Mouse (Mus musculus) embryonic facial prominence, embryonic 11.5 days (tissue): Measurements from ENCODE around the gene Dcun1d3. TPM values are rescaled to one million over a fixed set of nuclear protein-coding genes. Genes with fewer than 3 reads are reported as not detected.

Experiments
- ATAC-seq: fragments of 200-750 bp; cut with Nextera tagmentation; replicated peaks from 2 replicates; pipeline ENCODE4 v1.8.0; 2017; ENCODE audit warnings: low read depth; ENCODE audit not compliant: insufficient number of reproducible peaks, low FRiP score, low TSS enrichment
- DNase-seq: peaks from one replicate; pipeline ENCODE4 v3.0.0-alpha.2; 2015; ENCODE audit warnings: low spot score
- H3K27ac ChIP-seq: fragments of 300-500 bp; sonication (generic); replicated peaks from 2 replicates; pipeline ENCODE4 v1.5.1; 2014; ENCODE audit warnings: mild to moderate bottlenecking, low read depth, low read length, control low read depth
- H3K27me3 ChIP-seq: fragments of 300-500 bp; sonication (generic); 2 replicates; pipeline ENCODE4 v1.6.1; 2014; ENCODE audit warnings: mild to moderate bottlenecking, low read length, moderate library complexity, mixed read lengths; ENCODE audit not compliant: control insufficient read depth, insufficient read depth
- H3K36me3 ChIP-seq: fragments of 300-500 bp; sonication (generic); replicated peaks from 2 replicates; pipeline ENCODE4 v1.6.1; 2014; ENCODE audit warnings: low read depth, mild to moderate bottlenecking, low read length, moderate library complexity, mixed read lengths; ENCODE audit not compliant: control insufficient read depth, insufficient read depth
- H3K4me1 ChIP-seq: fragments of 300-500 bp; sonication (generic); 2 replicates; pipeline ENCODE4 v1.6.1; 2014; ENCODE audit warnings: low read length, mixed read lengths; ENCODE audit not compliant: control insufficient read depth, insufficient read depth
- H3K4me2 ChIP-seq: fragments of 300-500 bp; sonication (generic); 2 replicates; pipeline ENCODE4 v1.6.1; 2014; ENCODE audit warnings: low read depth, mild to moderate bottlenecking, control low read depth, low read length, moderate library complexity
- H3K4me3 ChIP-seq: fragments of 300-500 bp; sonication (generic); 2 replicates; pipeline ENCODE4 v1.5.1; 2014; ENCODE audit warnings: low read depth, low read length, control low read depth
- H3K9ac ChIP-seq: fragments of 300-500 bp; sonication (generic); replicated peaks from 2 replicates; pipeline ENCODE4 v1.6.1; 2014; ENCODE audit warnings: mild to moderate bottlenecking, control low read depth, low read length
- H3K9me3 ChIP-seq: fragments of 300-500 bp; sonication (generic); replicated peaks from 2 replicates; pipeline ENCODE4 v1.6.1; 2016; ENCODE audit warnings: mild to moderate bottlenecking, low read length, inconsistent platforms, mixed read lengths; ENCODE audit not compliant: control insufficient read depth
- WGBS: fragments of 180-500 bp; shearing (Covaris S2); extraction: QIAGEN DNeasy Blood & Tissue Kit; methylation state at CpG from one replicate; pipeline ENCODE4 v1.1.7; 2014; 5-methylcytosine and 5-hydroxymethylcytosine counted together
- polyA plus RNA-seq: library from polyadenylated mRNA; unstranded; fragments of >200 nt; fragmentation: Nextera tagmentation; extraction: Ambion mirVana; gene quantifications from 2 replicates; pipeline ENCODE4 v1.2.1, GENCODE M21; 2014

The Dcun1d3 gene
- polyA plus RNA-seq, 1 experiment from 2014 or later = 11.0 TPM

DNA sequence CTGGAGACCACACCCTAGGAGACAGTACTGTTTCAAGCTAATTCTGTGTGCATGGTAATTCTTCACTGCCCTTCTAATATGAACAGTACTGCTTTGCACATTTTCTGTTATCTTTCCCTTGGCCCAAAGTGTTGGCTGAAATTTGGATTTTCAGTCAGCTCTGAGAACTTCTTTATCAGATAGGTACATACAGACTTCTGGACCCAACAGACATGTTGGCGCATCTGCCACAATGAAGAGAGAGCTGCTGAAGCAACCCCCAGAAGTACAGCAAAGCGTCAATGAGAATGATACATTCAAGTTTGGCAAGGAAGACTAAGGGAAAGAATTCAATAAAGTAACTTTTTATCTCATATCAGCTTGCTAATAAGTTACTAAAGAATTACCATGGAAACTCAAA lies 41.7 kb downstream of the Dcun1d3 start:
- WGBS = 100% methylated on average over 2 of the region's 2 CpGs

DNA sequence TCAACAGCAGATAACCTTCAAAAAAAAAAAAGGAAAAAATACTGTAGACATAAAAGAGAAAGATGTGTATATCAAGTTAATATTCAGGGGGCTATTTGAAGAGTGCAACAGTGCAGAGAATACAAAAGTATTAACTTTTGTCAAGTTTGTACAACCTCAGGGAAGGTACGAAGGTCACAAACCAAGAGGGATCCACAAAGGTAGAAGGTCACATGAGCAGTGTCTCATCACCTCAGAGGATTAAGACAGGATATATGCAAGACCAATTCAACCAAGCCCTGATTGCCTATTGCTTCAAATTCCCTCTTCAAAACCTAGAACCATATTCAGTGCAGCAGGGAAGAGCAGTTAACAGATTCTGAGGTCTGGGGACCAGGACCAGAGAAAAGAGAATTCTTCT lies 42.9 kb downstream of the Dcun1d3 start:
- no peak overlapping the region for H3K4me3 ChIP-seq
- H3K36me3 ChIP-seq = no peaks in the 10 kb centered on the region
- H3K4me2 ChIP-seq = no peak overlapping the region
- no peaks in the 10 kb centered on the region for H3K27me3 ChIP-seq
- no peak overlapping the region for H3K9ac ChIP-seq
- no peaks in the 10 kb centered on the region for H3K4me1 ChIP-seq
- ATAC-seq (no peak), DNase-seq (no peak)
- 90% methylated on average over 1 of the region's 1 CpGs for WGBS
- no peaks in the 10 kb centered on the region for H3K9me3 ChIP-seq
- no peak overlapping the region for H3K27ac ChIP-seq

More for the DNA sequence above, 41.7 kb downstream of the Dcun1d3 start:
- H3K27me3 ChIP-seq = no peaks in the 10 kb centered on the region
- H3K27ac ChIP-seq = no peak overlapping the region
- no peaks in the 10 kb centered on the region for H3K9me3 ChIP-seq
- H3K4me2 ChIP-seq = no peak overlapping the region
- H3K4me1 ChIP-seq = no peaks in the 10 kb centered on the region
- ATAC-seq = no peak
- no peak for DNase-seq
- H3K9ac ChIP-seq = no peak overlapping the region
- H3K36me3 ChIP-seq = no peaks in the 10 kb centered on the region
- no peak overlapping the region for H3K4me3 ChIP-seq

DNA sequence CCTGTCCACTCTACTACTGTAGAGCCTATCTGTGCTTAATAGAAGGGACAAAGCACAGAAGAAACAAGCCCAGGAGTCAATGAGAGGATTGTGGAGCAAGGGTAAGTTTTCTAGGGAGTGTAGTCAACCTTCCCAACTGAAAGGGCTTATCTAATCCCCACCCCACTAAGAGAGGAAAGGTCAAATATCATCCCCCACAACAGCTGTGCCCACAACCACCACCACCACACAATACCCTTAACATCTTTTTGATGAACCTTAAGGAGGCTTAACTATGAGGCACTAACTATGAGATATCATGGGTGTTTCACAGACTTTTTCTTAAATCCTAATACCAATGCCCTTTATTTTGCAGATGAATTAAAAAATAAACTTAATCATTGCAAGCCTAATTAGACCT lies 43.6 kb downstream of the Dcun1d3 start:
- H3K9ac ChIP-seq = no peak overlapping the region
- no peak overlapping the region for H3K27ac ChIP-seq
- H3K36me3 ChIP-seq = no peaks in the 10 kb centered on the region

DNA sequence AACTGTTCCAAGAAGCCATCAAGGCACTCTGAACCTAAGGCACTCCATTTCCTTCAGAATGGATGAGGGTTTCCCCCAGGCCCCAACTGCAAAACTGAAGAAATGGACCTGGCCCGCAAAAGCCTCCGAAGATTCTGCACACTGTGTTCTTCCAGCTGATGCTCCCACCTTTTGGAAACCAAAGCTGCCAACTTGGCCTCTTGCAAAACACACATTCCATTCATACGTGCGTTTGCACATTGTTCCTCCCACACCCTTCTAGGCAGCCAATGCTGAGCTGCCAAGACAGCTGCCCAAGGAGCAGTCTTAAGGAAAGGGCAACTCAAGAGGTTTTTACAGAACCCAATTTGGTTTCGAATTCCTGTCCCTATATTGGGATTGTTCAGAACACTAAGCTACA lies 45.4 kb downstream of the Dcun1d3 start:
- Histone ChIP-seq H3K4me2 (no peak overlapping the region), H3K36me3 (no peaks in the 10 kb centered on the region), H3K9me3 (no peaks in the 10 kb centered on the region), H3K9ac (no peak overlapping the region), H3K27ac (no peak overlapping the region), H3K27me3 (no peaks in the 10 kb centered on the region), H3K4me3 (no peak overlapping the region), H3K4me1 (no peaks in the 10 kb centered on the region)
- 82% methylated on average over 5 of the region's 5 CpGs for WGBS
- ATAC-seq (no peak), DNase-seq (no peak)

More for the DNA sequence above, 43.6 kb downstream of the Dcun1d3 start:
- no peaks in the 10 kb centered on the region for H3K9me3 ChIP-seq
- H3K27me3 ChIP-seq = no peaks in the 10 kb centered on the region
- no peak for ATAC-seq
- no peaks in the 10 kb centered on the region for H3K4me1 ChIP-seq
- DNase-seq = no peak
- no peak overlapping the region for H3K4me3 ChIP-seq
- no peak overlapping the region for H3K4me2 ChIP-seq

DNA sequence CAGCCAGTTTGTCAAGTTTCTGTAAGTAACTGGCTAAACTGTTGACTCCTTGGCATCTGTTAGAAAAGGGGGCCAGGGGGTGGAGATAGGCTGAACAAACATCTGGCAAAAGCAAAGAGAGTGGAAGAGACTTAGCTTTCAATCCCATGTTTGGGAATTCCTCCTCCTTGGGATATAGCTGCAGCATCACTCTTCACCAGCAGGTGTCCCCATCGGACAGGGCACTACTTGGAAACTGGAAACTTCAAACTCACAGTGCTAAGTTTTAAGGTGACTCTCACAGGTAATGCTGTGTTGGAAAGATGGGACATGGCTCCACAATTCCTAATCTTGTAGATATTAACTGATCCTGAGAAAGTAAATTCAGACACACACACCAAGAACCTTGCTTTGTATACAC lies 47.0 kb downstream of the Dcun1d3 start:
- Histone ChIP-seq H3K27me3 (no peaks in the 10 kb centered on the region), H3K36me3 (no peaks in the 10 kb centered on the region; the same call in 1 of the 2 replicates), H3K27ac (no peak overlapping the region), H3K4me1 (no peaks in the 10 kb centered on the region), H3K9ac (no peak overlapping the region), H3K4me2 (no peak overlapping the region), H3K9me3 (no peaks in the 10 kb centered on the region), H3K4me3 (no peak overlapping the region)
- DNase-seq = peak; percentile 68
- ATAC-seq = no peak
- 4% methylated on average over 1 of the region's 1 CpGs for WGBS

DNA sequence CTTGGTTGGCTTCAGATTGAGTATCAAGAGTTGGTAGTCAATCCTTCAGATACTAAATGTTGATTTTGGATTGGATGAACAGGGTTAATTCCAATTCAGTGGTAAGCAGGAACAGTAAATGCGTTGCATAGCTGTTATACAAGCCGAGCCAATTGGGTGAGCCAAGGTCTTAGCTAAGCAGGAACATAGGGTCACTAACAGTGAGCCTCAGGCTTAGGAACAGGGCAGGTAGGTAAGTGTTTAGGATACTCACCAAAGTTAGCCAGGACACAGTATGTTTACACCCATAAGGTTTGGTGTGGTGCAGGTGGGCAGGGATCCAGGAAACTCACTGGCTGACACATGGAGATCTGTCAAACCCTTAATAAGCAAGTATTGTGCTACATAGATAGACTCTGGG lies 48.7 kb downstream of the Dcun1d3 start:
- H3K9ac ChIP-seq = no peak overlapping the region
- 90% methylated on average over 2 of the region's 2 CpGs for WGBS
- H3K4me1 ChIP-seq = no peaks in the 10 kb centered on the region
- H3K27me3 ChIP-seq = no peaks in the 10 kb centered on the region
- H3K9me3 ChIP-seq = no peaks in the 10 kb centered on the region
- H3K36me3 ChIP-seq = no peaks in the 10 kb centered on the region; the same call in 1 of the 2 replicates
- H3K27ac ChIP-seq = no peak overlapping the region
- no peak overlapping the region for H3K4me3 ChIP-seq
- no peak overlapping the region for H3K4me2 ChIP-seq
- DNase-seq (no peak), ATAC-seq (no peak)

DNA sequence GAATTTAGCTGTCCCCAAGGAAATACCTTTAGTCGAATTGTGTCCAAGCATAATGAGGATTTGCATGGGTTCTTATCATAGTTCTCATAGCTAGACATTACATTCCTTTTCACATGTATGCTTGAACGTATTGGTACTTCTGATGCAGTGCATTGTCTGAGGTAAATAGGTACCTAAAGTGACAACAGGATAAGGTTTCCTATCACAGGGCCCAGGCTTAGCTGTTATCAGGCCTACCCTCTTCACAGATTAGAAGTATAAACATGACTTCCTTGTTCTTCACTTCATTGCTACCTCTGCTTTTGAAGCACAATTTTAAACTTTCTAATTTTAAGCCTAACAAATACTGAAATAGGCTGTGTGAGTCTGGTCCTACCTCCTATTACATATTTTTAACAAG lies 50.6 kb downstream of the Dcun1d3 start:
- ATAC-seq (no peak), DNase-seq (no peak)
- H3K4me3 ChIP-seq = no peak overlapping the region
- no peak overlapping the region for H3K27ac ChIP-seq
- no peaks in the 10 kb centered on the region for H3K27me3 ChIP-seq
- no peaks in the 10 kb centered on the region for H3K4me1 ChIP-seq
- H3K9me3 ChIP-seq = no peaks in the 10 kb centered on the region
- no peaks in the 10 kb centered on the region; the same call in 1 of the 2 replicates for H3K36me3 ChIP-seq
- 88% methylated on average over 2 of the region's 2 CpGs for WGBS
- no peak overlapping the region for H3K4me2 ChIP-seq
- no peak overlapping the region for H3K9ac ChIP-seq

DNA sequence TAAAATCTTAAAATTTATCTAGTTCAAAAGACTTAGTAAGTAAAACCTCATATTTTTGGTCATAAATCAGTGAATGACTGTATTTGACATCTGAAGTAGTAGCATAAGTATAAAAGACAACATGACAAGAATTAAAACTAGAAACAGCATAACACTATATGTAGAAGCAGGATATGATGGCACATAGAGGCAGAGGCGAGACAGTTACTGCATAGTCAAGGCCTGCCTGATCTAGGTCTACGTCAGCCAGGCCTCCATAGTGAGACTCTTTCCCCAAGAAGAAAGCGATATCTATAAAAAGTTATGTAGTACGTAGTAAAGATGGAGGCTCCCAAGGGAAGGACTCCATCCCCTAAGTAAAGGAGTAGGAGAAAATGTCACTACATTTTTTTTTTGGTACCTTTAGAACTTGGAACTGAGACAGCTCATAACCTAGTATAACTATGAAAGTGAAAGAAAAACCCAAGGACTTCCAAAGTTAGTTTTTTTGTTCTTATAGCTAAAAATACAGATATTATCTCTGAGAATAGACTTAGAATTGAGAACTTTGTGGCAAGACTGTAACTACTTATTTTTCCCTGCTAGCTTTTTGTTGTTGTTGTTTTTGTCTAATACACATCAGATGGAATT lies 54.2 kb downstream of the Dcun1d3 start:
- Histone ChIP-seq H3K9me3 (no peaks in the 10 kb centered on the region), H3K36me3 (no peaks in the 10 kb centered on the region; the same call in 1 of the 2 replicates), H3K4me1 (no peaks in the 10 kb centered on the region), H3K27ac (no peak overlapping the region), H3K4me3 (no peak overlapping the region), H3K9ac (no peak overlapping the region), H3K4me2 (no peak overlapping the region), H3K27me3 (no peaks in the 10 kb centered on the region)
- ATAC-seq (no peak), DNase-seq (no peak)
- WGBS = 87% methylated on average over 4 of the region's 4 CpGs
